Mouse (Mus musculus): ENCODE results near the gene Zranb3. TPM values are rescaled to one million over a fixed set of nuclear protein-coding genes. Genes with fewer than 3 reads are reported as not detected.

Gene Zranb3
- total RNA-seq, 4 experiments from 2014 or later: 4.9 to 7.2 (median 5.8) TPM

- no peak for DNase-seq (ENCODE audit: low spot score in 2 of 2)
These were observed 156.9 kb downstream of the Zranb3 start for GRCm38 (mm10) chr1:127945696-127946575.

- no peak for DNase-seq (ENCODE audit: low spot score in 2 of 2)
These were observed 159.3 kb downstream of the Zranb3 start for GRCm38 (mm10) chr1:127943516-127943915.

- no peak for DNase-seq (ENCODE audit: low spot score in 2 of 2)
These were observed 160.6 kb downstream of the Zranb3 start for GRCm38 (mm10) chr1:127942231-127942630.

GRCm38 (mm10) chr1:127937277-127937676 lies 165.6 kb downstream of the Zranb3 start:
- DNase-seq (ENCODE audit: low spot score in 2 of 2): peak; percentile 56 to 59

GRCm38 (mm10) chr1:127934322-127934721 lies 168.5 kb downstream of the Zranb3 start:
- DNase-seq (ENCODE audit: low spot score in 2 of 2): no peak

- DNase-seq (ENCODE audit: low spot score in 2 of 2): no peak
These were observed 169.4 kb downstream of the Zranb3 start for GRCm38 (mm10) chr1:127933405-127933804.

GRCm38 (mm10) chr1:127915802-127916201 lies 187.0 kb downstream of the Zranb3 start:
- DNase-seq (ENCODE audit: low spot score in 2 of 2): no peak

GRCm38 (mm10) chr1:127915316-127915715 lies 187.5 kb downstream of the Zranb3 start:
- no peak for DNase-seq (ENCODE audit: low spot score in 2 of 2)

GRCm38 (mm10) chr1:127913116-127913515 lies 189.7 kb downstream of the Zranb3 start:
- no peak for DNase-seq (ENCODE audit: low spot score in 2 of 2)

- DNase-seq (ENCODE audit: low spot score in 2 of 2): no peak
These were observed 198.0 kb downstream of the Zranb3 start for GRCm38 (mm10) chr1:127904774-127905385.

Other genes starting within 250 kb of the Zranb3 start
- under 1 TPM in 1 of 4 experiments, not detected in 3; 0.08 TPM for gene Map3k19, start 248.0 kb downstream of the Zranb3 start, total RNA-seq (2022)
- gene Rab3gap1, start 234.3 kb downstream of the Zranb3 start, total RNA-seq (2022): 10 to 100 TPM; 21.4 to 25.3 (median 23.2) TPM
- gene R3hdm1, start 254 bp upstream of the Zranb3 start, total RNA-seq (2022): 10 to 100 TPM; 74.0 to 90.8 (median 84.7) TPM
- gene Ubxn4, start 140.9 kb upstream of the Zranb3 start, total RNA-seq (2022): 10 to 100 TPM; 43.3 to 46.7 (median 44.2) TPM
- gene Lct, start 225.3 kb upstream of the Zranb3 start, total RNA-seq (2022): not detected

All from gastrocnemius, adult 8-10 months (tissue).